Mouse (Mus musculus): ENCODE results near the gene Hk2. TPM values are rescaled to one million over a fixed set of nuclear protein-coding genes. Genes with fewer than 3 reads are reported as not detected.
"Not testable (repeated sequence)": the region's sequence is repeated elsewhere in the genome, so short reads cannot be mapped to it uniquely, and the experiment has no call there.

Hk2 gene
- total RNA-seq, 2 experiments from 2014 or later, result 208 to 209 TPM

GRCm38 (mm10) chr6:82707742-82708141, 66.5 kb downstream of the Hk2 start:
- intact Hi-C loops (cut with DNase I), result no loop called here
- DNase-seq, result no peak

GRCm38 (mm10) chr6:82707241-82707640, 67.0 kb downstream of the Hk2 start:
- intact Hi-C loops (cut with DNase I), result no loop called here
- no peak for DNase-seq

GRCm38 (mm10) chr6:82705221-82705620, 69.0 kb downstream of the Hk2 start, which contains the start of gene Pole4:
TSS of gene Pole4 (minus strand) at chr6:82705365.
- intact Hi-C loops (cut with DNase I), result no loop called here
- DNase-seq, result no peak

GRCm38 (mm10) chr6:82703710-82704109, 70.5 kb downstream of the Hk2 start:
- no peak for DNase-seq
- intact Hi-C loops (cut with DNase I), result loop anchor here (5.0 kb wide), 1 partner anchor 716 kb away; no protein-coding TSS in a partner anchor

- intact Hi-C loops (cut with DNase I), result loop anchor here (5.0 kb wide), 1 partner anchor 715 kb away; no protein-coding TSS in a partner anchor
- DNase-seq, result peak; percentile 80 to 81
Observed at GRCm38 (mm10) chr6:82702593-82703017, 71.6 kb downstream of the Hk2 start.

GRCm38 (mm10) chr6:82701296-82701695, 73.0 kb downstream of the Hk2 start:
- DNase-seq, result no peak
- intact Hi-C loops (cut with DNase I), result loop anchor here (5.0 kb wide), 1 partner anchor 714 kb away; no protein-coding TSS in a partner anchor

GRCm38 (mm10) chr6:82699831-82700230, 74.4 kb downstream of the Hk2 start:
- intact Hi-C loops (cut with DNase I), result loop anchor here (5.0 kb wide), 1 partner anchor 713 kb away; no protein-coding TSS in a partner anchor
- DNase-seq, result no peak

- no peak for DNase-seq
- intact Hi-C loops (cut with DNase I), result no loop called here
Observed at GRCm38 (mm10) chr6:82696736-82697135, 77.5 kb downstream of the Hk2 start.

- intact Hi-C loops (cut with DNase I), result no loop called here
Observed at GRCm38 (mm10) chr6:82694668-82695067, 79.6 kb downstream of the Hk2 start.

GRCm38 (mm10) chr6:82689474-82689873, 84.8 kb downstream of the Hk2 start:
- no peak for DNase-seq
- intact Hi-C loops (cut with DNase I), result no loop called here

More at GRCm38 (mm10) chr6:82694668-82695067, 79.6 kb downstream of the Hk2 start:
- DNase-seq, result no peak

- intact Hi-C loops (cut with DNase I); DNase-seq: not testable (repeated sequence)
Observed at GRCm38 (mm10) chr6:82688586-82688985, 85.7 kb downstream of the Hk2 start.

- intact Hi-C loops (cut with DNase I), result no loop called here
- no peak for DNase-seq
Observed at GRCm38 (mm10) chr6:82684136-82684535, 90.1 kb downstream of the Hk2 start.

GRCm38 (mm10) chr6:82679286-82679685, 95.0 kb downstream of the Hk2 start:
- intact Hi-C loops (cut with DNase I); DNase-seq: not testable (repeated sequence)

GRCm38 (mm10) chr6:82677629-82678028, 96.6 kb downstream of the Hk2 start:
- intact Hi-C loops (cut with DNase I); DNase-seq: not testable (repeated sequence)

Other genes starting within 250 kb of the Hk2 start
- gene Pole4, start 69.1 kb downstream of the Hk2 start, total RNA-seq (2021), result 10 to 100 TPM; 14.0 to 16.5 TPM
- gene Sema4f, start 165.3 kb upstream of the Hk2 start, total RNA-seq (2021), result under 1 TPM; 0.10 to 0.15 TPM
- gene M1ap, start 172.4 kb upstream of the Hk2 start, total RNA-seq (2021), result not detected

All from gastrocnemius, postnatal 36 days (tissue).